Mouse (Mus musculus) limb, embryonic 10.5 days (tissue): ENCODE data around the gene Cops7b. TPM values are rescaled to one million over a fixed set of nuclear protein-coding genes. Genes with fewer than 3 reads are reported as not detected.
"Not testable (repeated sequence)": the region's sequence is repeated elsewhere in the genome, so short reads cannot be mapped to it uniquely, and the experiment has no call there.

Source experiments
- DNase-seq: peaks from one replicate; pipeline ENCODE4 v3.0.0-alpha.2; 2017; ENCODE audit warnings: low spot score
- H3K27ac ChIP-seq: fragments of 300-500 bp; sonication (generic); 2 replicates; pipeline ENCODE4 v1.5.1; 2016; ENCODE audit warnings: mild to moderate bottlenecking
- H3K27me3 ChIP-seq: fragments of 300-500 bp; sonication (generic); 2 replicates; pipeline ENCODE4 v1.6.1; 2016; ENCODE audit warnings: low read depth, mild to moderate bottlenecking; ENCODE audit not compliant: poor library complexity, severe bottlenecking
- H3K36me3 ChIP-seq: fragments of 300-500 bp; sonication (generic); 2 replicates; pipeline ENCODE4 v1.6.1; 2016; ENCODE audit warnings: mild to moderate bottlenecking, moderate library complexity
- H3K4me1 ChIP-seq: fragments of 300-500 bp; sonication (generic); 2 replicates; pipeline ENCODE4 v1.6.1; 2016
- H3K4me3 ChIP-seq: fragments of 300-500 bp; sonication (generic); 2 replicates; pipeline ENCODE4 v1.5.1; 2016; ENCODE audit warnings: mild to moderate bottlenecking, moderate library complexity
- H3K9me3 ChIP-seq: fragments of 300-500 bp; sonication (generic); replicated peaks from 2 replicates; pipeline ENCODE4 v1.6.1; 2016; ENCODE audit warnings: mild to moderate bottlenecking
- WGBS: fragments of 180-500 bp; shearing (Covaris S2); methylation state at CpG from one replicate; pipeline ENCODE4 v1.1.7; 2016; 5-methylcytosine and 5-hydroxymethylcytosine counted together
- polyA plus RNA-seq: library from polyadenylated mRNA; unstranded; fragments of >200 nt; fragmentation: Nextera tagmentation; extraction: Ambion mirVana; gene quantifications from 2 replicates; pipeline ENCODE4 v1.2.1, GENCODE M21; 2016

The Cops7b gene
- polyA plus RNA-seq, result 77.0 and 79.9 TPM in 2 replicates

- Histone ChIP-seq H3K4me1 (peaks cover 25% of the 10 kb centered on the region), H3K4me3 (peak within 1 kb of the TSS; percentile 81), H3K27me3 (no peaks in the 10 kb centered on the region), H3K36me3 (peaks cover 5% of the 10 kb centered on the region; the same call in 1 of the 2 replicates), H3K9me3 (no peaks in the 10 kb centered on the region), H3K27ac (peak within 1 kb of the TSS; percentile 92)
- under 1% methylated on average over 26 of the region's 26 CpGs for WGBS
- DNase-seq, result peak; percentile 92
Observed at GRCm38 (mm10) chr1:86582451-86583096, at the start of gene Cops7b, which contains the start of gene Pde6d. TSS of gene Cops7b (plus strand) at chr1:86582904. TSS of gene Pde6d (minus strand) at chr1:86582629.

- peaks cover 18% of the 10 kb centered on the region for H3K4me1 ChIP-seq
- no peak overlapping the region for H3K27ac ChIP-seq
- H3K9me3 ChIP-seq, result no peaks in the 10 kb centered on the region
- H3K36me3 ChIP-seq, result peaks cover 37% of the 10 kb centered on the region
- 94% methylated on average over 6 of the region's 6 CpGs for WGBS
- DNase-seq, result no peak
- H3K27me3 ChIP-seq, result no peaks in the 10 kb centered on the region
- no peak overlapping the region for H3K4me3 ChIP-seq
Observed at GRCm38 (mm10) chr1:86533411-86534130, 49.1 kb upstream of the Cops7b start.

- DNase-seq, result no peak
- Histone ChIP-seq H3K4me1 (no peaks in the 10 kb centered on the region), H3K9me3 (no peaks in the 10 kb centered on the region), H3K4me3 (no peak overlapping the region), H3K27ac (no peak overlapping the region), H3K27me3 (no peaks in the 10 kb centered on the region), H3K36me3 (peaks cover 32% of the 10 kb centered on the region)
- WGBS, result 65% methylated on average over 3 of the region's 3 CpGs
Observed at GRCm38 (mm10) chr1:86538383-86538782, 44.3 kb upstream of the Cops7b start.

GRCm38 (mm10) chr1:86539583-86539982, 43.1 kb upstream of the Cops7b start:
- WGBS, result 87% methylated on average over 12 of the region's 12 CpGs
- H3K4me3 ChIP-seq, H3K4me1 ChIP-seq, DNase-seq, H3K27me3 ChIP-seq, H3K27ac ChIP-seq, H3K9me3 ChIP-seq: not testable (repeated sequence)
- H3K36me3 ChIP-seq, result peaks cover 39% of the 10 kb centered on the region

GRCm38 (mm10) chr1:86542584-86542983, 40.1 kb upstream of the Cops7b start:
- Histone ChIP-seq H3K27me3 (no peaks in the 10 kb centered on the region), H3K4me1 (no peaks in the 10 kb centered on the region), H3K36me3 (peaks cover 66% of the 10 kb centered on the region), H3K27ac (no peak overlapping the region), H3K4me3 (no peak overlapping the region), H3K9me3 (no peaks in the 10 kb centered on the region)
- DNase-seq, result no peak
- WGBS, result 94% methylated on average over 2 of the region's 2 CpGs

GRCm38 (mm10) chr1:86546797-86547196, 35.9 kb upstream of the Cops7b start:
- H3K4me1 ChIP-seq, result no peaks in the 10 kb centered on the region
- DNase-seq, result no peak
- no peaks in the 10 kb centered on the region for H3K27me3 ChIP-seq
- H3K27ac ChIP-seq, result no peak overlapping the region
- H3K4me3 ChIP-seq, result no peak overlapping the region
- no peaks in the 10 kb centered on the region for H3K9me3 ChIP-seq
- H3K36me3 ChIP-seq, result peaks cover 67% of the 10 kb centered on the region
- 76% methylated on average over 3 of the region's 3 CpGs for WGBS

GRCm38 (mm10) chr1:86551299-86551698, 31.4 kb upstream of the Cops7b start:
- H3K4me1 ChIP-seq, result no peaks in the 10 kb centered on the region
- WGBS, result 76% methylated on average over 4 of the region's 4 CpGs
- no peak overlapping the region for H3K27ac ChIP-seq
- peaks cover 27% of the 10 kb centered on the region for H3K36me3 ChIP-seq
- H3K27me3 ChIP-seq, result no peaks in the 10 kb centered on the region
- H3K4me3 ChIP-seq, result no peak overlapping the region
- no peak for DNase-seq
- H3K9me3 ChIP-seq, result no peaks in the 10 kb centered on the region

- H3K27me3 ChIP-seq, result no peaks in the 10 kb centered on the region
- 52% methylated on average over 2 of the region's 2 CpGs for WGBS
- no peak overlapping the region for H3K27ac ChIP-seq
- no peaks in the 10 kb centered on the region for H3K4me1 ChIP-seq
- DNase-seq, result no peak
- no peaks in the 10 kb centered on the region for H3K9me3 ChIP-seq
- peaks cover 25% of the 10 kb centered on the region for H3K36me3 ChIP-seq
- no peak overlapping the region for H3K4me3 ChIP-seq
Observed at GRCm38 (mm10) chr1:86551877-86552276, 30.8 kb upstream of the Cops7b start.

- Histone ChIP-seq H3K36me3 (peaks cover 15% of the 10 kb centered on the region), H3K9me3 (no peaks in the 10 kb centered on the region), H3K4me1 (no peaks in the 10 kb centered on the region), H3K4me3 (no peak overlapping the region), H3K27me3 (no peaks in the 10 kb centered on the region), H3K27ac (no peak overlapping the region)
- DNase-seq, result no peak
- WGBS, result 91% methylated on average over 3 of the region's 3 CpGs
Observed at GRCm38 (mm10) chr1:86555665-86556064, 27.0 kb upstream of the Cops7b start.

GRCm38 (mm10) chr1:86557872-86558271, 24.8 kb upstream of the Cops7b start:
- WGBS, result 69% methylated on average over 7 of the region's 7 CpGs
- H3K27me3 ChIP-seq, result no peaks in the 10 kb centered on the region
- H3K4me3 ChIP-seq, result no peak overlapping the region
- H3K27ac ChIP-seq, result no peak overlapping the region
- no peaks in the 10 kb centered on the region for H3K9me3 ChIP-seq
- H3K36me3 ChIP-seq, result peaks cover 18% of the 10 kb centered on the region
- no peak for DNase-seq
- no peaks in the 10 kb centered on the region for H3K4me1 ChIP-seq

- no peak for DNase-seq
- no peaks in the 10 kb centered on the region for H3K27me3 ChIP-seq
- WGBS, result 92% methylated on average over 3 of the region's 3 CpGs
- H3K4me1 ChIP-seq, result no peaks in the 10 kb centered on the region
- peaks cover 31% of the 10 kb centered on the region for H3K36me3 ChIP-seq
- H3K4me3 ChIP-seq, result no peak overlapping the region
- H3K9me3 ChIP-seq, result no peaks in the 10 kb centered on the region
- no peak overlapping the region for H3K27ac ChIP-seq
Observed at GRCm38 (mm10) chr1:86559232-86559631, 23.5 kb upstream of the Cops7b start.

- no peak overlapping the region for H3K4me3 ChIP-seq
- no peak overlapping the region for H3K27ac ChIP-seq
- no peaks in the 10 kb centered on the region for H3K4me1 ChIP-seq
- no peaks in the 10 kb centered on the region for H3K9me3 ChIP-seq
- peaks cover 18% of the 10 kb centered on the region for H3K36me3 ChIP-seq
- 86% methylated on average over 2 of the region's 2 CpGs for WGBS
- no peak for DNase-seq
- H3K27me3 ChIP-seq, result no peaks in the 10 kb centered on the region
Observed at GRCm38 (mm10) chr1:86562663-86563062, 20.0 kb upstream of the Cops7b start.

- H3K9me3 ChIP-seq, result no peaks in the 10 kb centered on the region
- H3K27ac ChIP-seq, result no peak overlapping the region
- no peaks in the 10 kb centered on the region for H3K4me1 ChIP-seq
- H3K27me3 ChIP-seq, result no peaks in the 10 kb centered on the region
- peaks cover 14% of the 10 kb centered on the region for H3K36me3 ChIP-seq
- DNase-seq, result no peak
- 85% methylated on average over 2 of the region's 2 CpGs for WGBS
- H3K4me3 ChIP-seq, result no peak overlapping the region
Observed at GRCm38 (mm10) chr1:86568409-86568808, 14.3 kb upstream of the Cops7b start.
